Mouse (Mus musculus) heart, adult 2 months (tissue): Measurements from ENCODE around the gene 4930455H04Rik. TPM values are rescaled to one million over a fixed set of nuclear protein-coding genes. Genes with fewer than 3 reads are reported as not detected.
A peak's percentile ranks its signal among the peaks of the same experiment; 100 is the strongest.

Experiments
- DNase-seq, 2 experiments: peaks; one replicate each; pipeline ENCODE4 v3.0.0; 2021
- H3K27ac ChIP-seq: fragments of 200-600 bp; 2 replicates; pipeline ENCODE4 v1.8.1; 2022
- H3K27me3 ChIP-seq: fragments of 200-500 bp; 2 replicates; pipeline ENCODE4 v1.6.1; 2012; ENCODE audit warnings: mild to moderate bottlenecking, low read length, inconsistent platforms, mixed read lengths; ENCODE audit not compliant: control insufficient read depth, insufficient read depth
- H3K36me3 ChIP-seq: fragments of 200-500 bp; 2 replicates; pipeline ENCODE4 v1.6.1; 2012; ENCODE audit warnings: low read length, inconsistent platforms; ENCODE audit not compliant: control insufficient read depth, insufficient read depth
- H3K4me1 ChIP-seq: fragments of 200-500 bp; 2 replicates; pipeline ENCODE4 v1.6.1; 2011; ENCODE audit warnings: low read length; ENCODE audit not compliant: control insufficient read depth, insufficient read depth
- H3K4me3 ChIP-seq: fragments of 200-600 bp; 2 replicates; pipeline ENCODE4 v1.8.1; 2022
- H3K79me2 ChIP-seq: fragments of 200-500 bp; replicated peaks from 2 replicates; pipeline ENCODE4 v1.6.1; 2012; ENCODE audit warnings: mild to moderate bottlenecking, inconsistent platforms, low read length, moderate library complexity, mixed read lengths; ENCODE audit not compliant: control insufficient read depth, insufficient read depth
- H3K9ac ChIP-seq: fragments of 200-500 bp; 2 replicates; pipeline ENCODE4 v1.6.1; 2012; ENCODE audit warnings: low read depth, mild to moderate bottlenecking, control low read depth, inconsistent platforms, low read length, mixed read lengths
- CTCF ChIP-seq: fragments of 200-600 bp; IDR thresholded peaks from 2 replicates; pipeline ENCODE4 v1.8.1; 2022; ENCODE audit warnings: antibody characterized with exemption, mild to moderate bottlenecking, moderate library complexity
- EP300 ChIP-seq: fragments of 200-500 bp; IDR thresholded peaks from 2 replicates; pipeline ENCODE4 v1.6.1; 2011; ENCODE audit warnings: low read depth, low read length, control low read depth; ENCODE audit not compliant: insufficient read depth
- POLR2A ChIP-seq: fragments of 200-500 bp; IDR thresholded peaks from 2 replicates; pipeline ENCODE4 v1.6.1; 2011; ENCODE audit warnings: mild to moderate bottlenecking, low read depth, low read length, control low read depth; ENCODE audit not compliant: insufficient read depth
- WGBS: fragments of 180-500 bp; shearing (Covaris S2); methylation state at CpG from one replicate; pipeline ENCODE4 v1.1.7; 2018; 5-methylcytosine and 5-hydroxymethylcytosine counted together
- intact Hi-C: fragments of 180-260 bp; cut with DNase I; formaldehyde crosslinking; loops from one replicate; pipeline ENCODE4 v1.15.1; 2025
- polyA plus RNA-seq: library from polyadenylated mRNA; depleted of rRNA; stranded (reverse); fragments of >200 nt; gene quantifications from 2 replicates; pipeline ENCODE4 v1.2.3, GENCODE M21; 2012
- total RNA-seq, 2 experiments: library from RNA; stranded (reverse); gene quantifications; 2 replicates each; pipeline ENCODE4 v1.2.3; 2021

Gene 4930455H04Rik
- total and polyA plus RNA-seq, 3 experiments: 0.16 TPM; not detected in 2

- peak within 1 kb of the TSS; percentile 87 for H3K9ac ChIP-seq
- DNase-seq: peak; percentile 79 to 83
- intact Hi-C loops: loop anchor here (5.0 kb wide), 3 partner anchors 69 to 154 kb away; no protein-coding TSS in a partner anchor
- peak within 1 kb of the TSS; percentile 94 for H3K27ac ChIP-seq
- 5% methylated on average over 17 of the region's 17 CpGs for WGBS
- no peaks in the 10 kb centered on the region for H3K27me3 ChIP-seq
- peaks cover 10% of the 10 kb centered on the region for H3K4me1 ChIP-seq
- peak within 1 kb of the TSS; percentile 64 for H3K4me3 ChIP-seq
- no peak for TF ChIP-seq CTCF
- TF ChIP-seq EP300: 0 out of 2 replicates have a peak, but pooled peaks have one; percentile 71
- TF ChIP-seq POLR2A: peak; percentile 88
- peaks cover 7% of the 10 kb centered on the region for H3K36me3 ChIP-seq
- no peaks in the 10 kb centered on the region for H3K79me2 ChIP-seq
These were observed 502 bp downstream of the 4930455H04Rik start, which contains the start of gene Palmd for GRCm38 (mm10) chr3:116968540-116968997. Gene Palmd, minus strand, starts transcription at chr3:116968987.

- Histone ChIP-seq H3K27me3 (no peaks in the 10 kb centered on the region), H3K27ac (peak overlapping the region; percentile 94), H3K9ac (peak overlapping the region; percentile 87), H3K4me3 (peak overlapping the region; percentile 64), H3K4me1 (peaks cover 7% of the 10 kb centered on the region), H3K79me2 (no peaks in the 10 kb centered on the region), H3K36me3 (peaks cover 5% of the 10 kb centered on the region)
- 15% methylated on average over 5 of the region's 5 CpGs for WGBS
- DNase-seq: no peak
- intact Hi-C loops: loop anchor here (5.0 kb wide), 3 partner anchors 68 to 153 kb away; no protein-coding TSS in a partner anchor
- TF ChIP-seq POLR2A (no peak), CTCF (no peak), EP300 (no peak)
These were observed 936 bp downstream of the 4930455H04Rik start for GRCm38 (mm10) chr3:116969003-116969402.

GRCm38 (mm10) chr3:116969786-116970185, 1.7 kb downstream of the 4930455H04Rik start:
- Histone ChIP-seq H3K4me3 (no peak overlapping the region), H3K36me3 (peaks cover 4% of the 10 kb centered on the region; the same call in 1 of the 2 replicates), H3K9ac (no peak overlapping the region), H3K27me3 (no peaks in the 10 kb centered on the region), H3K27ac (peak overlapping the region; percentile 94; the same call in 1 of the 2 replicates), H3K4me1 (peaks cover 5% of the 10 kb centered on the region), H3K79me2 (no peaks in the 10 kb centered on the region)
- WGBS: 69% methylated on average over 5 of the region's 5 CpGs
- intact Hi-C loops: loop anchor here (5.0 kb wide), 3 partner anchors 68 to 153 kb away; no protein-coding TSS in a partner anchor
- TF ChIP-seq CTCF: no peak
- TF ChIP-seq EP300: no peak
- TF ChIP-seq POLR2A: no peak
- DNase-seq: no peak

GRCm38 (mm10) chr3:116981811-116982575, 13.9 kb downstream of the 4930455H04Rik start:
- DNase-seq: peak in 1 of 2 experiments; percentile 35
- 0 out of 2 replicates have a peak, but pooled peaks have one; percentile 31 for TF ChIP-seq POLR2A
- TF ChIP-seq EP300: 0 out of 2 replicates have a peak, but pooled peaks have one; percentile 23
- TF ChIP-seq CTCF: no peak
- intact Hi-C loops: loop anchor here (1.0 to 5.0 kb wide), 3 partner anchors 15 to 125 kb away; no protein-coding TSS in a partner anchor
- H3K36me3 ChIP-seq: peaks cover 3% of the 10 kb centered on the region
- H3K27me3 ChIP-seq: no peaks in the 10 kb centered on the region
- 41% methylated on average over 9 of the region's 9 CpGs for WGBS
- peak overlapping the region; percentile 31 for H3K4me3 ChIP-seq
- no peaks in the 10 kb centered on the region for H3K79me2 ChIP-seq
- peaks cover 2% of the 10 kb centered on the region for H3K4me1 ChIP-seq
- no peak overlapping the region for H3K9ac ChIP-seq
- H3K27ac ChIP-seq: peak overlapping the region; percentile 67

- peaks cover 2% of the 10 kb centered on the region for H3K4me1 ChIP-seq
- no peaks in the 10 kb centered on the region for H3K79me2 ChIP-seq
- peak overlapping the region; percentile 50 for H3K27ac ChIP-seq
- no peak for DNase-seq
- H3K4me3 ChIP-seq: no peak overlapping the region
- no peak overlapping the region for H3K9ac ChIP-seq
- 19% methylated on average over 1 of the region's 1 CpGs for WGBS
- no peaks in the 10 kb centered on the region for H3K27me3 ChIP-seq
- peaks cover 3% of the 10 kb centered on the region for H3K36me3 ChIP-seq
- intact Hi-C loops: no loop called here
- TF ChIP-seq POLR2A (no peak), CTCF (no peak), EP300 (no peak)
These were observed 17.0 kb downstream of the 4930455H04Rik start for GRCm38 (mm10) chr3:116985042-116985455.

- WGBS: 58% methylated on average over 1 of the region's 1 CpGs
- Histone ChIP-seq H3K36me3 (peaks cover 3% of the 10 kb centered on the region), H3K27ac (peak overlapping the region; percentile 50), H3K79me2 (no peaks in the 10 kb centered on the region), H3K27me3 (no peaks in the 10 kb centered on the region), H3K4me3 (no peak overlapping the region), H3K4me1 (peaks cover 2% of the 10 kb centered on the region), H3K9ac (no peak overlapping the region)
- no peak for TF ChIP-seq EP300
- TF ChIP-seq CTCF: no peak
- no peak for TF ChIP-seq POLR2A
- DNase-seq: no peak
- intact Hi-C loops: no loop called here
These were observed 17.7 kb downstream of the 4930455H04Rik start for GRCm38 (mm10) chr3:116985741-116986140.
